In genomic region chr11:76363636-76364035, GRCm38 (mm10) we compare ENCODE assay signal across 11 mouse cellular contexts. TPM values are rescaled to one million over a fixed set of nuclear protein-coding genes. Genes with fewer than 3 reads are reported as not detected.
A peak's percentile ranks its signal among the peaks of the same experiment; 100 is the strongest.
DNase-seq lines count a peak whose midpoint lies in the region; ATAC-seq and TF ChIP-seq lines count a peak whose summit lies in the region.
"Had no signal": no experiment of that assay in that cellular context is flagged by ENCODE, and none has a peak within 500 bp of the region (broad histone marks: within the 10 kb centered on the region; RNA-seq: fewer than 3 reads in every experiment).

No protein-coding gene starts in this region.

- no peak overlapping the region for H3K9ac ChIP-seq in heart, embryonic 16.5 days (ENCODE audit: low read length)
- H3K9ac ChIP-seq in midbrain, embryonic 11.5 days (ENCODE audit: low read length): no peak overlapping the region

- DNase-seq in heart, adult 11 months: peak; percentile 94
- no peak for DNase-seq in heart, postnatal 14 days
- DNase-seq in brain, embryonic 14.5 days (ENCODE audit: low read depth): peak; percentile 64
- DNase-seq in midbrain, embryonic 11.5 days (ENCODE audit: low spot score, missing footprints): no peak
- DNase-seq in Muller cell, postnatal 12 days (ENCODE audit: inconsistent ontology term): no peak
- no peak for DNase-seq in urinary bladder, postnatal 4 days (ENCODE audit: low spot score in 2 of 2)
- DNase-seq: layer of hippocampus, adult 9-11 months; right cerebral cortex, postnatal 4 days had no signal

- no peak overlapping the region for H3K4me2 ChIP-seq in heart, embryonic 16.5 days (ENCODE audit: low read depth, low read length)
- no peak overlapping the region for H3K4me2 ChIP-seq in midbrain, embryonic 11.5 days

- no peak for TF ChIP-seq CTCF in brain, embryonic 14.5 days (IDR thresholded peaks at IDR 0.05; ENCODE audit: borderline replicate concordance, extremely low read depth, insufficient read depth, insufficient read length)

- peaks cover 19% of the 10 kb centered on the region for H3K4me1 ChIP-seq in heart, embryonic 16.5 days (ENCODE audit: control insufficient read depth, insufficient read depth, low read length)
- H3K4me1 ChIP-seq in midbrain, embryonic 11.5 days (ENCODE audit: control insufficient read depth, insufficient read depth, low read length): peaks cover 29% of the 10 kb centered on the region

- no peak for ATAC-seq in heart, embryonic 16.5 days (replicated peaks; ENCODE audit: extremely low read depth, insufficient read depth, low FRiP score)
- ATAC-seq in midbrain, embryonic 11.5 days (ENCODE audit: low FRiP score): no peak
- ATAC-seq in erythroblast, adult 5-6 weeks (replicated peaks; ENCODE audit: low FRiP score, poor library complexity, severe bottlenecking): no peak

- H3K4me3 ChIP-seq in heart, embryonic 16.5 days (ENCODE audit: low read length): no peak overlapping the region
- H3K4me3 ChIP-seq in midbrain, embryonic 11.5 days (ENCODE audit: low read depth, low read length): no peak overlapping the region
- H3K4me3 ChIP-seq: megakaryocyte, embryonic 14.5 days had no signal

- H3K27ac ChIP-seq in heart, embryonic 16.5 days (ENCODE audit: low read length): peak overlapping the region; percentile 50; the same call in 1 of the 2 replicates
- H3K27ac ChIP-seq in midbrain, embryonic 11.5 days (ENCODE audit: low read depth, low read length): peak overlapping the region; percentile 28

- TF ChIP-seq POLR2A in brain, embryonic 14.5 days (IDR thresholded peaks at IDR 0.05; ENCODE audit: borderline replicate concordance, extremely low read depth, insufficient read depth, insufficient read length, poor library complexity, severe bottlenecking): no peak

- H3K27me3 ChIP-seq in heart, embryonic 16.5 days (ENCODE audit: control insufficient read depth, insufficient read depth, low read length): no peaks in the 10 kb centered on the region
- no peaks in the 10 kb centered on the region for H3K27me3 ChIP-seq in midbrain, embryonic 11.5 days (ENCODE audit: control insufficient read depth, insufficient read depth, low read length)
- H3K27me3 ChIP-seq: megakaryocyte, embryonic 14.5 days had no signal

- no peaks in the 10 kb centered on the region for H3K9me3 ChIP-seq in heart, embryonic 16.5 days (replicated peaks; ENCODE audit: control insufficient read depth, low read length)
- H3K9me3 ChIP-seq in midbrain, embryonic 11.5 days (ENCODE audit: control insufficient read depth, low read length): no peaks in the 10 kb centered on the region
- H3K9me3 ChIP-seq: megakaryocyte, embryonic 14.5 days had no signal

- intact Hi-C loops in heart, postnatal 14 days (cut with DNase I): loop anchor here (5.0 kb wide), 1 partner anchor 51 kb away; no protein-coding TSS in a partner anchor

- no peaks in the 10 kb centered on the region for H3K36me3 ChIP-seq in heart, embryonic 16.5 days (ENCODE audit: control insufficient read depth, insufficient read depth)
- no peaks in the 10 kb centered on the region for H3K36me3 ChIP-seq in midbrain, embryonic 11.5 days (ENCODE audit: control insufficient read depth, insufficient read depth, low read length)

- WGBS in heart, embryonic 16.5 days: 17% methylated on average over 9 of the region's 9 CpGs
- WGBS in midbrain, embryonic 11.5 days: 13% methylated on average over 9 of the region's 9 CpGs

RNA-seq across cellular contexts. Expression of gene Nxn, which starts 35.3 kb away (rescaled TPM):
- total RNA-seq in heart, postnatal 14 days (2021): 10 to 100 TPM; 15.5 to 17.4 TPM
- 33.9 and 40.9 TPM in 2 replicates for polyA plus RNA-seq in brain, embryonic 14.5 days (2012; rRNA removed)
- 20.8 and 21.2 TPM in 2 replicates for polyA plus RNA-seq in heart, embryonic 16.5 days (2015; fragmentation: Nextera tagmentation; extraction: Ambion mirVana)
- 43.8 and 51.3 TPM in 2 replicates for polyA plus RNA-seq in midbrain, embryonic 11.5 days (2014; fragmentation: Nextera tagmentation; extraction: Ambion mirVana)
- 5.0 and 9.0 TPM in 2 replicates for total RNA-seq in erythroblast, adult 5-6 weeks (2015; ENCODE audit: low replicate concordance)
- 3.2 and 3.7 TPM in 2 replicates for total RNA-seq in erythroblast, adult 5-6 weeks (2017; ENCODE audit: low replicate concordance)

RNA-seq across cellular contexts. Expression of gene Timm22, which starts 43.1 kb away (rescaled TPM):
- 10 to 100 TPM; 41.3 to 46.9 TPM for total RNA-seq in heart, postnatal 14 days (2021)
- polyA plus RNA-seq in brain, embryonic 14.5 days (2012; rRNA removed): 32.5 and 36.8 TPM in 2 replicates
- 81.6 and 84.4 TPM in 2 replicates for polyA plus RNA-seq in heart, embryonic 16.5 days (2015; fragmentation: Nextera tagmentation; extraction: Ambion mirVana)
- 117 and 118 TPM in 2 replicates for polyA plus RNA-seq in midbrain, embryonic 11.5 days (2014; fragmentation: Nextera tagmentation; extraction: Ambion mirVana)
- 5.4 and 6.3 TPM in 2 replicates for total RNA-seq in erythroblast, adult 5-6 weeks (2015; ENCODE audit: low replicate concordance)
- 1.6 and 1.7 TPM in 2 replicates for total RNA-seq in erythroblast, adult 5-6 weeks (2017; ENCODE audit: low replicate concordance)

Comparison
In these comparisons a context has a peak if more than half of its experiments do, and no peak if none do; other contexts are left out.
1. DNase-seq: peak in heart, adult 11 months (single experiment) and brain, embryonic 14.5 days (single experiment); none in heart, postnatal 14 days (0 of 2), midbrain, embryonic 11.5 days (single experiment), Muller cell, postnatal 12 days (single experiment) and urinary bladder, postnatal 4 days (0 of 2).